Mouse (Mus musculus) heart, embryonic 11.5 days (tissue): ENCODE measurements around the gene Bcat2. TPM values are rescaled to one million over a fixed set of nuclear protein-coding genes. Genes with fewer than 3 reads are reported as not detected.

ENCODE experiments used
- ATAC-seq: fragments of 200-750 bp; cut with Nextera tagmentation; replicated peaks from 2 replicates; pipeline ENCODE4 v1.8.0; 2017; ENCODE audit warnings: moderate library complexity; ENCODE audit not compliant: insufficient number of reproducible peaks, low FRiP score, low TSS enrichment
- H3K27ac ChIP-seq: fragments of 300-500 bp; sonication (generic); 2 replicates; pipeline ENCODE4 v1.5.1; 2014; ENCODE audit warnings: mild to moderate bottlenecking, low read depth, low read length
- H3K27me3 ChIP-seq: fragments of 300-500 bp; sonication (generic); 2 replicates; pipeline ENCODE4 v1.6.1; 2014; ENCODE audit warnings: mild to moderate bottlenecking, low read length, mixed read lengths; ENCODE audit not compliant: control insufficient read depth, insufficient read depth
- H3K36me3 ChIP-seq: fragments of 300-500 bp; sonication (generic); 2 replicates; pipeline ENCODE4 v1.6.1; 2014; ENCODE audit warnings: mild to moderate bottlenecking, low read length, moderate library complexity, mixed read lengths; ENCODE audit not compliant: control insufficient read depth, insufficient read depth
- H3K4me1 ChIP-seq: fragments of 300-500 bp; sonication (generic); 2 replicates; pipeline ENCODE4 v1.6.1; 2014; ENCODE audit warnings: low read length; ENCODE audit not compliant: control insufficient read depth, insufficient read depth
- H3K4me2 ChIP-seq: fragments of 300-500 bp; sonication (generic); 2 replicates; pipeline ENCODE4 v1.6.1; 2014; ENCODE audit warnings: mild to moderate bottlenecking, moderate library complexity
- H3K4me3 ChIP-seq: fragments of 300-500 bp; sonication (generic); 2 replicates; pipeline ENCODE4 v1.5.1; 2014; ENCODE audit warnings: low read depth, low read length
- H3K9ac ChIP-seq: fragments of 300-500 bp; sonication (generic); 2 replicates; pipeline ENCODE4 v1.6.1; 2014; ENCODE audit warnings: mild to moderate bottlenecking, low read depth, low read length, moderate library complexity
- H3K9me3 ChIP-seq: fragments of 300-500 bp; sonication (generic); replicated peaks from 2 replicates; pipeline ENCODE4 v1.6.1; 2016; ENCODE audit warnings: low read length; ENCODE audit not compliant: control insufficient read depth
- WGBS: fragments of 180-500 bp; shearing (Covaris S2); extraction: QIAGEN DNeasy Blood & Tissue Kit; methylation state at CpG from one replicate; pipeline ENCODE4 v1.1.7; 2014; ENCODE audit not compliant: insufficient replicate concordance; 5-methylcytosine and 5-hydroxymethylcytosine counted together
- polyA plus RNA-seq: library from polyadenylated mRNA; unstranded; fragments of >200 nt; fragmentation: Nextera tagmentation; extraction: Ambion mirVana; gene quantifications from 2 replicates; pipeline ENCODE4 v1.2.1, GENCODE M21; 2014

The Bcat2 gene
- polyA plus RNA-seq, 1 experiment from 2014 or later, result 69.1 TPM

DNA sequence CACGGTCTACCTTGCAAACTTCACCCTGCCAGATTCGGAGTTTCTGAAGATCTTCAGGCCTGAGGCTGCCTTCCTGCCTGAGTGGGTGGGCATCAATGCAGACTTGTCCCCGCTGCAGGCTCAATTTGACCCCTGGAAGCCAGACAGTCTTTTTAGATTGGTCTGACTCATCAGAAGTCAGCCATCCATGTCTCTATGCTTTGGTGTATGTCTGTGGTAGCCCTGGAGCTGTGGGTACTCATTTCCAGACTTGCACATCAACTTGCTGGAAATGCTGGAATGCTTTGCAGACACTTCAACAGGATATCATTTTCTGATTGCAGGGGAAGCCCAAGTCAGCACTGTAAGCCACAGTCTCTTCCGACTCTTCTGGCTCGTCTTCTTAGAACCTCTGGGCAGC lies 49.6 kb downstream of the Bcat2 start:
- Histone ChIP-seq H3K4me2 (no peak overlapping the region), H3K4me3 (no peak overlapping the region), H3K4me1 (0 out of 2 replicates have a peak, but pooled peaks cover 3% of the 10 kb centered on the region), H3K36me3 (no peaks in the 10 kb centered on the region), H3K27ac (no peak overlapping the region), H3K9me3 (no peaks in the 10 kb centered on the region; the same call in 1 of the 2 replicates), H3K27me3 (peaks cover 49% of the 10 kb centered on the region), H3K9ac (no peak overlapping the region)
- WGBS, result 85% methylated on average over 5 of the region's 5 CpGs
- ATAC-seq, result no peak

DNA sequence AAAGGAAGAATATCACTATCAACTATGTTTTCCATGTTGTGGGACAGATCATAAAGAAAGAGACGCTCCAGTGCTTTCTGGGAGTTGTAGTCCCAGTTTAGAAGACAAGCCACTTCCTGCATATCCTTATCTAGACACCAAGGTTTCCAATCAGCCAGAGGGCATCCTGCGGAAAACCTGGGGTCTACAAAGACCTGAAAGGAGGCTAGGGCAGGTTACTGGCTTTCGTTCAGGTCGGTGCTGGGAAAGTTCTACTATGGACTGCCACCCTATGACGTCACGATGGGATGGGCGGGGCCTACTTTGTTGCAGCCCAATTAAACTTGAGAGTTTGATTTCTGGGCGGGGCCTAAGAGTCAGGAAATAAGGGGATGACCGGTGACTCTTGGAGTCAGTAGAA lies 51.5 kb downstream of the Bcat2 start, which contains the start of gene Izumo1:
TSS of gene Izumo1 (plus strand) at position 369 of the 400 bp plus-strand sequence.
- H3K4me2 ChIP-seq, result peak within 1 kb of the TSS; percentile 40
- 20% methylated on average over 9 of the region's 9 CpGs for WGBS
- H3K4me1 ChIP-seq, result 0 out of 2 replicates have a peak, but pooled peaks cover 3% of the 10 kb centered on the region
- no peaks in the 10 kb centered on the region for H3K36me3 ChIP-seq
- no peak within 1 kb of the TSS for H3K9ac ChIP-seq
- no peak within 1 kb of the TSS for H3K4me3 ChIP-seq
- no peaks in the 10 kb centered on the region; the same call in 1 of the 2 replicates for H3K9me3 ChIP-seq
- no peak within 1 kb of the TSS for H3K27ac ChIP-seq
- peaks cover 37% of the 10 kb centered on the region for H3K27me3 ChIP-seq
- ATAC-seq, result 0 out of 2 replicates have a peak, but pooled peaks have one; percentile 9

- ATAC-seq, result no peak
- no peak overlapping the region for H3K4me3 ChIP-seq
- H3K36me3 ChIP-seq, result no peaks in the 10 kb centered on the region
- WGBS, result 88% methylated on average over 11 of the region's 11 CpGs
- H3K4me1 ChIP-seq, result peaks cover 3% of the 10 kb centered on the region; the same call in 1 of the 2 replicates
- no peak overlapping the region for H3K4me2 ChIP-seq
- no peak overlapping the region for H3K27ac ChIP-seq
- peaks cover 30% of the 10 kb centered on the region for H3K27me3 ChIP-seq
- no peaks in the 10 kb centered on the region; the same call in 1 of the 2 replicates for H3K9me3 ChIP-seq
- H3K9ac ChIP-seq, result no peak overlapping the region
Measured at GRCm38 (mm10) chr7:45623507-45623906, 53.6 kb downstream of the Bcat2 start.

DNA sequence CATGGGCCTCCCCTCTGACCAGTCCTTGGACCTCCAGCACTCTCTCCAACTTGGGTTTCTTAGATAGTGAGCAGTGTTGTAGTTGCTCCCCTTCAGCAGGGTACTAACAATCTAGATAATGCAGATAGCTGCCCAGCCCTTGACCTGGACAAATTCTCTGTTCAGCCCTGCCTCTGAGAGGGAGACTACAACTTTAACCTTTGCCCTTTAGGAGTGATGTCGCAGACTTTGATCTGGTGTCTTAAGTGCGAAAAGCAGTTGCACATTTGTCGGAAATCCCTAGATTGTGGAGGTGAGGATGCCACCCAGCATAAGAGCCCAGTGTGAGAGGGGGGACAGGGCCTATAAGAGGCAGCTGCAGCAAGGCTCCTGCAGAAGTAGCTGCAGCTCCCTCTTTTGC lies 54.8 kb downstream of the Bcat2 start:
- Histone ChIP-seq H3K27ac (no peak overlapping the region), H3K4me1 (peaks cover 4% of the 10 kb centered on the region; the same call in 1 of the 2 replicates), H3K9me3 (no peaks in the 10 kb centered on the region; the same call in 1 of the 2 replicates), H3K36me3 (no peaks in the 10 kb centered on the region), H3K27me3 (peaks cover 19% of the 10 kb centered on the region), H3K4me2 (no peak overlapping the region), H3K9ac (no peak overlapping the region), H3K4me3 (no peak overlapping the region)
- ATAC-seq, result no peak
- WGBS, result 55% methylated on average over 3 of the region's 3 CpGs

DNA sequence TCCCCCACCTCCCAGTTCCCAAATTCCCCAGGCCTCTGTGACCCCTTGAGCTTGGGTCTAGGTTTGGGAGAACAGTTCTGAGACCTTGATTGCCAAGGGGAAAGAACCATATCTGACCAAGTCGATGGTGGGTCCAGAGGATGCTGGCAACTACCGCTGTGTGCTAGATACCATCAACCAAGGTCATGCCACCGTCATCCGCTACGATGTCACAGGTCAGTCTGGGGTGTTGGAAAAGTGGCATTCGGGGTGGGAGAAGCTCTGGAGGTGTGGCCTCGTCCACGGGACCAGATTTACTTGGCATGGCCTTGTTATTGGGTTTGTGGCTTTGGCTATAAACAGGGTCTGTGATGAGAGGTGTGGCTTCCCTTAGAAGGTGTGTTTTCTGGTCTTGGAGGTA lies 55.5 kb downstream of the Bcat2 start:
- H3K36me3 ChIP-seq, result no peaks in the 10 kb centered on the region
- 82% methylated on average over 8 of the region's 8 CpGs for WGBS
- ATAC-seq, result no peak
- H3K4me3 ChIP-seq, result no peak overlapping the region
- H3K9me3 ChIP-seq, result no peaks in the 10 kb centered on the region; the same call in 1 of the 2 replicates
- H3K27ac ChIP-seq, result no peak overlapping the region
- H3K4me1 ChIP-seq, result peaks cover 4% of the 10 kb centered on the region; the same call in 1 of the 2 replicates
- H3K9ac ChIP-seq, result no peak overlapping the region
- H3K4me2 ChIP-seq, result no peak overlapping the region
- peaks cover 21% of the 10 kb centered on the region for H3K27me3 ChIP-seq

- H3K9me3 ChIP-seq, result no peaks in the 10 kb centered on the region; the same call in 1 of the 2 replicates
- peaks cover 21% of the 10 kb centered on the region for H3K27me3 ChIP-seq
- no peaks in the 10 kb centered on the region for H3K36me3 ChIP-seq
- H3K27ac ChIP-seq, result peak overlapping the region; percentile 65
- no peak overlapping the region for H3K4me3 ChIP-seq
- H3K9ac ChIP-seq, result no peak overlapping the region
- peaks cover 4% of the 10 kb centered on the region; the same call in 1 of the 2 replicates for H3K4me1 ChIP-seq
- ATAC-seq, result no peak
- H3K4me2 ChIP-seq, result peak overlapping the region; percentile 93; the same call in 1 of the 2 replicates
- WGBS, result 70% methylated on average over 7 of the region's 7 CpGs
Measured at GRCm38 (mm10) chr7:45626571-45627076, 56.7 kb downstream of the Bcat2 start.

DNA sequence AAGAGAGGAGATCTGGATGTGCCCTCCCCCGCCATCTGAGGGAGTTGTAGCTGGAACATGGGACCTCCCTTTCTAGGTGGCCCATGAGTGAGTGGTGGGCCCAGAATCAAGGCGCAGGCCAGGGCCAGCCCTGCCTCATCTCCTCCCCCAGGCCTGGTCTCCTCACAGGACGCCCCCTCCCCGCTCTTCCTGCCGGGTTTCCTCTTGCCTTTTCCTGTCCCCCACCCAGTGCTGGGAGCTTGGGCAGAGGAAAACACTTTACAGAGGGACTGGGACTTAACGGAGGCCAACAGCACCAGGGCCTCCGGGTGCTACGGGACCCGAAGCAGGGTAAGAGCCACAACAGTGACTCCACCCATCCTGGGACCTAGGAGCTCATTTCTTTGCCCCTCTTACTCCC lies 57.3 kb downstream of the Bcat2 start, which contains the start of gene Rasip1:
TSS of gene Rasip1 (plus strand) at position 228 of the 400 bp plus-strand sequence.
- Histone ChIP-seq H3K4me2 (peak within 1 kb of the TSS; percentile 93), H3K27me3 (peaks cover 21% of the 10 kb centered on the region), H3K9ac (peak within 1 kb of the TSS; percentile 81), H3K4me3 (peak within 1 kb of the TSS; percentile 56), H3K27ac (peak within 1 kb of the TSS; percentile 65), H3K4me1 (peaks cover 7% of the 10 kb centered on the region; the same call in 1 of the 2 replicates), H3K9me3 (no peaks in the 10 kb centered on the region; the same call in 1 of the 2 replicates), H3K36me3 (no peaks in the 10 kb centered on the region)
- 0 out of 2 replicates have a peak, but pooled peaks have one; percentile 25 for ATAC-seq
- 58% methylated on average over 9 of the region's 9 CpGs for WGBS

- Histone ChIP-seq H3K27me3 (peaks cover 21% of the 10 kb centered on the region), H3K36me3 (no peaks in the 10 kb centered on the region), H3K4me1 (peaks cover 15% of the 10 kb centered on the region), H3K27ac (peak overlapping the region; percentile 65; the same call in 1 of the 2 replicates), H3K9me3 (no peaks in the 10 kb centered on the region), H3K4me3 (peak overlapping the region; percentile 56), H3K9ac (peak overlapping the region; percentile 81), H3K4me2 (peak overlapping the region; percentile 93)
- WGBS, result 2% methylated on average over 96 of the region's 105 CpGs
- ATAC-seq, result peak; percentile 51
Measured at GRCm38 (mm10) chr7:45628364-45629294, 58.7 kb downstream of the Bcat2 start.
